Mouse (Mus musculus) frontal cortex, postnatal 36 days (tissue): Measurements from ENCODE around the gene Tstd3.
"Not testable (repeated sequence)": the region's sequence is repeated elsewhere in the genome, so short reads cannot be mapped to it uniquely, and the experiment has no call there.

Experiments
- DNase-seq, 2 experiments: peaks; one replicate each; pipeline ENCODE4 v3.0.0; 2022; ENCODE audit warnings: low spot score in 2 of 2

Gene Tstd3

DNA sequence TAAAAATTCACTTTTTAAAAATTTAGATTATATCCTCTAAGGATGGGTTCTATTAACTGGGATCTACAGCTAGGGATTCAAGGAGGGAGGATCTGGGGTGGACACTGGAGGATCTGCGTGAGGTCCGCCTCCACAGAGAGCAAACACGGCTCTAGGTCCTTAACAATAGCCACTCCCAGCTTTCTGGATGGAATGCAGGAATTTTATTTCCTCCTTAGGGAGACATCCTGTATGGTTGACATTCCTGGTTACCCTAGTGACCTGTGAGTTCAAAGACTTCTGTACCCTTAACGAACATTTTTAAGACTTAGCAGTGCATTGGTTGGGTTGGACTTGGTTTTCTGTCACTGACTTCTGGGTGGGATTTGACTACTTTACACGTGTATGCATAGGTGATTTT lies 21.3 kb downstream of the Tstd3 start:
- DNase-seq = no peak

DNA sequence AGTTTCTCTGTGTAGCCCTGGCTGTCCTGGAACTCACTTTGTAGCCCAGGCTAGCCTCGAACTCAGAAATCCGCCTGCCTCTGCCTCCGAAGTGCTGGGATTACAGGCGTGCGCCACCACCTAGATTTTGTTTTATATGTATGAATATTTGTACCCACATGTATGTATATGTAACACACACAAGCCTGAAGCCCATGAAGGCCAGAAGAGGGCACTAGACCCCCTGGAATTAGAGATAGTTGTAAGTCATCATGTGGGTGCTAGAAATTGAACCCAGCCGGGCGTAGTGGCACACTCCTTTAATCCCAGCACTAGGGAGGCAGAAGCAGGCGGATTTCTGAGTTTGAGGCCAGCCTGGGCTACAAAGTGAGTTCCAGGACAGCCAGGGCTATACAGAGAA lies 22.9 kb downstream of the Tstd3 start:
- DNase-seq = not testable (repeated sequence)

GRCm38 (mm10) chr4:21739169-21739568 lies 27.8 kb downstream of the Tstd3 start:
- no peak for DNase-seq

GRCm38 (mm10) chr4:21727615-21728165 lies 39.3 kb downstream of the Tstd3 start, which contains the start of gene Ccnc:
TSS of gene Ccnc (plus strand) at chr4:21727701.
- peak; percentile 92 to 94 for DNase-seq

DNA sequence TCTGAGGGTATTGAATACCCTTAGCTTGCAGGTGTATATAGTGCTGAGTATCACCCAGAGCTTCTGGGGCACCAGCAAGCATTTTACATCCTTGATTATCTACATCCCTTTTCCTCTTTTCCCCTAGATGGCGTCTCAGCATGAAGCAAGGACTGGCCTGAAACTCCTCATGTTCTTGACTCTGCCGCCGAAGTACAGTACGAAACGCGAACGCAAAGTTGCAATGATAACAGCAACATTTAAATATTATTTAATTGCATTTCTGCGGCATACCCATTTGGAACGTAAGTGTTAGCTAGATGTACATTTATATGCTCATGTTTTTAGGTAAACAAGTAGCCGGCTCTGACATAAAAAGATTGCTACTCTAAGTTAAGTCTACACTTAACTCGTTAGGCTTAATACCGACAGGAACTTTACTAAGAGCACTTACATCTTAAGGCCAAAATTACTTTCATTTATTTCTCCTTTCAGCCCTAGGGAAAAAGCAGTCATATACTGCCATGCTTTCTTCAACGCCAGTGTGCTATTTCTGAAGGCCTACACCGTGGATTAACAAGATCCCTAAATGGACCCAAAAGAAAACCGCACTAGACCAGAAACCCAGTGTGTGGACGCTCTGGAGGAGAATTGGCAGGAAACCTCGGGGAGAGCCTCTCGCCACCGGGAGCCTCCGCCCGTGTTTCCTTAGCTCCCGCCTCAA lies 39.9 kb downstream of the Tstd3 start:
- DNase-seq = peak; percentile 22 to 59

- no peak for DNase-seq
Observed at GRCm38 (mm10) chr4:21722752-21723334, 44.2 kb downstream of the Tstd3 start.

- peak; percentile 8 to 22 for DNase-seq
Observed at GRCm38 (mm10) chr4:21712147-21712546, 54.9 kb downstream of the Tstd3 start.
